Mouse (Mus musculus): ENCODE data around the gene Proser1. TPM values are rescaled to one million over a fixed set of nuclear protein-coding genes. Genes with fewer than 3 reads are reported as not detected.

Proser1 gene
- total RNA-seq (2021): 10 to 100 TPM; 27.1 to 27.9 TPM
- long read RNA-seq, full-length matches to known transcripts: 4 of 6 reads
- long read RNA-seq, partial matches to known transcripts: 1 of 6 reads
- long read RNA-seq, other reads (novel, unspliced or antisense): 1 of 6 reads

- peak; percentile 93 to 96 for DNase-seq (ENCODE audit: low spot score in 2 of 2)
These were observed at the start of gene Proser1, which contains the start of gene Nhlrc3 for GRCm38 (mm10) chr3:53463046-53463764. Proser1 (plus strand) TSS chr3:53463666. Nhlrc3 (minus strand) TSS chr3:53463332.

GRCm38 (mm10) chr3:53413959-53414358, 49.5 kb upstream of the Proser1 start:
- no peak for DNase-seq (ENCODE audit: low spot score in 2 of 2)

- DNase-seq (ENCODE audit: low spot score in 2 of 2): no peak
These were observed 47.4 kb upstream of the Proser1 start for GRCm38 (mm10) chr3:53416036-53416506.

- DNase-seq (ENCODE audit: low spot score in 2 of 2): no peak
These were observed 45.8 kb upstream of the Proser1 start for GRCm38 (mm10) chr3:53417701-53418100.

GRCm38 (mm10) chr3:53421656-53422055, 41.8 kb upstream of the Proser1 start:
- no peak for DNase-seq (ENCODE audit: low spot score in 2 of 2)

GRCm38 (mm10) chr3:53422691-53423090, 40.8 kb upstream of the Proser1 start:
- no peak for DNase-seq (ENCODE audit: low spot score in 2 of 2)

- no peak for DNase-seq (ENCODE audit: low spot score in 2 of 2)
These were observed 39.9 kb upstream of the Proser1 start for GRCm38 (mm10) chr3:53423576-53423975.

GRCm38 (mm10) chr3:53434610-53435009, 28.9 kb upstream of the Proser1 start:
- no peak for DNase-seq (ENCODE audit: low spot score in 2 of 2)

- peak in 1 of 2 experiments; percentile 2 for DNase-seq (ENCODE audit: low spot score in 2 of 2)
These were observed 26.9 kb upstream of the Proser1 start for GRCm38 (mm10) chr3:53436550-53436949.

- DNase-seq (ENCODE audit: low spot score in 2 of 2): peak in 1 of 2 experiments; percentile 4
These were observed 17.9 kb upstream of the Proser1 start for GRCm38 (mm10) chr3:53445540-53445939.

- DNase-seq (ENCODE audit: low spot score in 2 of 2): peak in 1 of 2 experiments; percentile 6
These were observed 16.7 kb upstream of the Proser1 start for GRCm38 (mm10) chr3:53446801-53447200.

- peak in 1 of 2 experiments; percentile 33 for DNase-seq (ENCODE audit: low spot score in 2 of 2)
These were observed 15.3 kb upstream of the Proser1 start for GRCm38 (mm10) chr3:53448208-53448607.

GRCm38 (mm10) chr3:53450666-53451065, 12.8 kb upstream of the Proser1 start:
- DNase-seq (ENCODE audit: low spot score in 2 of 2): peak; percentile 2 to 8

- peak in 1 of 2 experiments; percentile 5 for DNase-seq (ENCODE audit: low spot score in 2 of 2)
These were observed 11.1 kb upstream of the Proser1 start for GRCm38 (mm10) chr3:53452351-53452750.

GRCm38 (mm10) chr3:53453346-53453745, 10.1 kb upstream of the Proser1 start:
- no peak for DNase-seq (ENCODE audit: low spot score in 2 of 2)

- DNase-seq (ENCODE audit: low spot score in 2 of 2): no peak
These were observed 9.5 kb upstream of the Proser1 start for GRCm38 (mm10) chr3:53454005-53454404.

GRCm38 (mm10) chr3:53454561-53454960, 8.9 kb upstream of the Proser1 start:
- no peak for DNase-seq (ENCODE audit: low spot score in 2 of 2)

- no peak for DNase-seq (ENCODE audit: low spot score in 2 of 2)
These were observed 8.5 kb upstream of the Proser1 start for GRCm38 (mm10) chr3:53454984-53455383.

GRCm38 (mm10) chr3:53457750-53458149, 5.7 kb upstream of the Proser1 start:
- no peak for DNase-seq (ENCODE audit: low spot score in 2 of 2)

GRCm38 (mm10) chr3:53460106-53460505, 3.4 kb upstream of the Proser1 start:
- DNase-seq (ENCODE audit: low spot score in 2 of 2): no peak

- no peak for DNase-seq (ENCODE audit: low spot score in 2 of 2)
These were observed 793 bp upstream of the Proser1 start for GRCm38 (mm10) chr3:53462701-53463045.

- DNase-seq (ENCODE audit: low spot score in 2 of 2): no peak
These were observed 274 bp downstream of the Proser1 start for GRCm38 (mm10) chr3:53463765-53464114.

GRCm38 (mm10) chr3:53464146-53464698, 756 bp downstream of the Proser1 start:
- DNase-seq (ENCODE audit: low spot score in 2 of 2): no peak

All from layer of hippocampus, postnatal 10 days (tissue).